Mouse (Mus musculus): Measurements from ENCODE around the gene Ttc7b.

DNA sequence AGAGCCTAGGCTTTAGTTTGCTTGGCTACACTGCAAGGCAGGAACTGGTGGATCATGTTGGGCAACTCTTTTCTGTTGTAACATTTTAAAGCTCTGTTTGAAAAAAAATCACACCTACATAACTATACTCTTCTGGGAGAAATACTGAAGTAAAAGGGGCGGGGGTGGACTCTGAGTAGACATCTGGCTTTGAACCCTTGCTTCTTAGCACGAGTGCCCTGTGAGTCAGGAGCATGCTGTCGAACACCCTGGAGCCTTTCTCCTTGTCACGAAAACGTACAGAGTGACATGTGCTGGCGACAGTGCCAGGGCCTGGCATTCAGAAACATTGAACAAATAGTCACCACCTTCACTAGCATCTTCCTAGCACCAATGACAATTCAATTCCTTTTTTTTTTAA, 43.2 kb downstream of the Ttc7b start:
- TF ChIP-seq CTCF (IDR thresholded peaks at IDR 0.05; ENCODE audit: insufficient read depth, low read length) (no peak), POLR2A (IDR thresholded peaks at IDR 0.05; ENCODE audit: borderline replicate concordance, extremely low read depth, low read depth, low read length) (no peak)
